Mouse (Mus musculus) bone marrow, adult 2 months (tissue): ENCODE measurements around the gene Pak1ip1.
"Not testable (repeated sequence)": the region's sequence is repeated elsewhere in the genome, so short reads cannot be mapped to it uniquely, and the experiment has no call there.

ENCODE experiments used
- CTCF ChIP-seq: fragments of 200-500 bp; IDR thresholded peaks from 2 replicates; pipeline ENCODE4 v1.5.1; 2011; ENCODE audit warnings: low read length, control low read depth; ENCODE audit not compliant: control insufficient read depth, insufficient read depth
- POLR2A ChIP-seq: fragments of 200-500 bp; IDR thresholded peaks from 2 replicates; pipeline ENCODE4 v1.6.1; 2011; ENCODE audit warnings: low read depth, mild to moderate bottlenecking, control low read depth, low read length, borderline replicate concordance; ENCODE audit not compliant: control insufficient read depth

- TF ChIP-seq CTCF, POLR2A: not testable (repeated sequence)
Observed at GRCm38 (mm10) chr13:40987608-40988303, 13.1 kb upstream of the Pak1ip1 start.
